Mouse (Mus musculus) bone marrow macrophage, adult 2 months (primary cell): ENCODE measurements around the gene Sprr2b.

Source experiments
- CTCF ChIP-seq: IDR thresholded peaks from 2 replicates; pipeline ENCODE4 v1.5.1; 2012; ENCODE audit warnings: low read depth, mild to moderate bottlenecking, low read length, moderate library complexity
- POLR2A ChIP-seq: IDR thresholded peaks from 2 replicates; pipeline ENCODE4 v1.6.1; 2012; ENCODE audit warnings: mild to moderate bottlenecking, low read depth, low read length, borderline replicate concordance

- TF ChIP-seq CTCF (no peak), POLR2A (no peak)
Observed at GRCm38 (mm10) chr3:92336278-92336677, 19.9 kb downstream of the Sprr2b start.
